Mouse (Mus musculus) hindlimb bud, embryonic 11.5 days (tissue): Measurements from ENCODE around the gene Map4k3.

Experiments used
- DNase-seq: peaks from one replicate; pipeline ENCODE4 v3.0.0-alpha.2; 2012; ENCODE audit warnings: low read depth, low spot score; ENCODE audit errors: extremely low spot score

The Map4k3 gene

DNA sequence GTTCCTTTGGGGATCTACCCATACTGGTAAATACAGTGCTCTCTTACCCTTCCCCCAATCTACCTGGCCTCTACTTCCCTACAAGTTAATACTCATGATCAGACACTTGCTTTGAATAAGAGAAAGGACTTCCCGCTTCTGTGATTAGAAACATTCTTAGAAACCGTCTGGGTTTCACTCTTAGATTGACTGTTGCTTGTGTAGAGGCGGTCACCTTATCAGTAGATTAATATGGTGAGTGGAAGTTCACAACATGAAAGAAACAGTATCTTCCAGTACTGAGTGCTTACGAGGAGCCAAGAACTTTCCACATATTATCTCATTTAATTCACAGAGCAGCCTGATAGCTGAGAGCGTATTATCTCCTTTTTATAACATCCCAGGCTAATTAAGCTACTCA is 1.5 kb upstream of the Map4k3 start:
- no peak for DNase-seq

DNA sequence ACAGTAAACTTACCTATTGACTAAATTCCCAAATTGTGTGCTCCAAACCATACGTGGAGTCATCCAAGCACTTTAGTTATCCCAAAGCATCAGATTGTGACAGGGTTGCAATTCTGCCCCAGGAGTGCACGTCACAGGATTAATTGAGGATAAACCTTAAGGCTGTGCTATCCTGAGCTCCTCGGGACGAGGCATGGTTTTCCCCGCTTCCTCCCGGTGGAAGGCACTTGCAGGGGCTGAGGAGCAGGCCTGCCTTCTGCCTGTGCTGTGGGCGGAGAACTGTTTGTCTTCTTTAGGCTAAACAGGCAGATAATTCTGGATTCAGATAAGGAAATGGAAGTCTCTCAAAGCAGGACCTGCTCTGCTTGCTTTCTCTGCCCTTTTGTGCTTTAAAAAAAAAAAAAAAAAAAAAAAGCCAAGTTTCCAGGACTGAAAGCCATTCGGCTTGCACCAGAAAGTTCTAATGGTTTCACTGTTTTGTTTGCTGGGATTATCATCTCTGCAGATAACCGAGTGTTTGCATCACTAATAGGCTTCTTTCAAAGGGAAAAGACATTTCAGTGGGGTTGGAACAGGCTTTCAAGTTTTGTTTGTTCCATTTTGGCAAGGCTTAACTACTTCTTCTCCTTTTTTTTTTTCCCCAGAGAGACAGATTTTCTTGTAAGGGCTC is 930 bp upstream of the Map4k3 start:
- no peak for DNase-seq

GRCm38 (mm10) chr17:80727341-80727951 is 839 bp downstream of the Map4k3 start:
- DNase-seq: no peak

GRCm38 (mm10) chr17:80726821-80727220 is 1.5 kb downstream of the Map4k3 start:
- DNase-seq: no peak

DNA sequence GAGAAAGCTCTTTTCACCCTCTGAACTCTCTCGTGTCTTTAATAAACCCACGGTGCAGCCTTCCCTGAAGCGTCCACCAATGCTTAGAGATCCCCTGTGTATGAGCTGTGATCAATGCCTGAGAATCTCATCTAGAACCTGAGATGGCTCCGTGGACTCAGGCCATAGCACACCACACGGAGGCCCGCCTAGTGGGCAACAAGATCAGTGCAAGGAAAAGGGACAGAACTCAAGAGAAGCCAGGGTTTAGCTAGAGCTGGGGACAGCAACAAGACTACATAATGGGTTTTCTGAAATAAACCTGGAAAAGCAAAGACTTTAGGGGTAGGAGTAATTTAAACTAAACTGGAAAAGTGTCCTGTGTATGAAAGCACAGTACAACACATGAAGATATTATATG is 5.2 kb downstream of the Map4k3 start:
- DNase-seq: no peak

DNA sequence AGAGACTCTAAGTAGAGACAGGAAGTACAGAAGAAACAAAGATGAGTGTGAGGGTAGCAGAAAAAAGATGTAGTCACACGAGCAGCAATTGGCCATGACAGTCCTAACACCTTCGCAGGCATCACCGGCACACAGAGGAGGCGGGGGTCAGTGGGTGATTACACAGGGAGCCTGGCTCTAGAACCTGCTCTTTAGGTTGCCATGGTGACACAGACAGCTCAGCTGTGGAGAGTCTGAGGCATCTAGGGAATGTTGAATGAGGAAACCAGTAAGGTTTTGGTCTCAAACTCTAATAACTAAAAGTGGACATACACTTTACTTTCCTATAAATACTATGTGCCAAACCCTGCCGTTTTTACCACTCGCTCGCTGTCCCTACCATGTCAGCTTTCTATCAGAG is 6.6 kb downstream of the Map4k3 start:
- no peak for DNase-seq

DNA sequence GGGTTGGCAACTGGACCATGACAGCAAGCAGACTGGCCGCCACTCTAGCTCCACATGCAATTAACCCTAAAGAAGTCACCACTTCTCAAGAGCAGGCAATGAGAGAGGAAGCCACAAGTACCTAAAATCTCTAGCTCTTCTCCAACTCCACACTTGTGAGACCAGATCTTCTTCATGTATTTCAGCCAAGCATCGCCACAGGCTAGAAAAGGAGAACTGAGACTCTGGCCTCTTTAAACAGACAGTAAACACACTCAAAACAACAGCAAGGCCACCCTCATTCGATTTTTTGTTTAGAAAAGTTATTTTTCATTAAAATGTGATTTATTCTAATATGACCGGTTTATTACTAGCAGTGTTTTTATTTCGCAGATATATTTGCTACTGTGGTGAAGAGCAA is 9.0 kb downstream of the Map4k3 start:
- DNase-seq: no peak

DNA sequence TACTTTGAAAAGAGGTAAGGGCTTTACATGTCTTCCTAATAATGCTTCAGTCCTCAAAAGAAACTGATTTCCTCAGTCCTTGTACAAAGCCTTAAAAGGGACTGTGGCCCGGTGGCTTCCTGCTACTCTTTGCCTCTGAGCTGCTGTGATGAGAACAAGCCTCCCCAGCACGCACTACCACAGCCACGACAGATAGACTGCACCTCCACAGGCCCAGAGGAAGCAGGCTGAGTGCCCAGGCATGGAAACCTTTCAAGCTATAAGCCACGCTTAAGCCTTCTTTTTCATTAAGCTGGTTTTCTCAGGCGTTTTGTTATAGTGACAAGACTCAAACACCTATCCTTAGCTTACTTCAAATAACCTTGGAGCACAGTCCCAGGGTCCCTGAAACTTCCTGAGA is 10.0 kb downstream of the Map4k3 start:
- DNase-seq: no peak

GRCm38 (mm10) chr17:80713588-80713987 is 14.7 kb downstream of the Map4k3 start:
- DNase-seq: no peak

DNA sequence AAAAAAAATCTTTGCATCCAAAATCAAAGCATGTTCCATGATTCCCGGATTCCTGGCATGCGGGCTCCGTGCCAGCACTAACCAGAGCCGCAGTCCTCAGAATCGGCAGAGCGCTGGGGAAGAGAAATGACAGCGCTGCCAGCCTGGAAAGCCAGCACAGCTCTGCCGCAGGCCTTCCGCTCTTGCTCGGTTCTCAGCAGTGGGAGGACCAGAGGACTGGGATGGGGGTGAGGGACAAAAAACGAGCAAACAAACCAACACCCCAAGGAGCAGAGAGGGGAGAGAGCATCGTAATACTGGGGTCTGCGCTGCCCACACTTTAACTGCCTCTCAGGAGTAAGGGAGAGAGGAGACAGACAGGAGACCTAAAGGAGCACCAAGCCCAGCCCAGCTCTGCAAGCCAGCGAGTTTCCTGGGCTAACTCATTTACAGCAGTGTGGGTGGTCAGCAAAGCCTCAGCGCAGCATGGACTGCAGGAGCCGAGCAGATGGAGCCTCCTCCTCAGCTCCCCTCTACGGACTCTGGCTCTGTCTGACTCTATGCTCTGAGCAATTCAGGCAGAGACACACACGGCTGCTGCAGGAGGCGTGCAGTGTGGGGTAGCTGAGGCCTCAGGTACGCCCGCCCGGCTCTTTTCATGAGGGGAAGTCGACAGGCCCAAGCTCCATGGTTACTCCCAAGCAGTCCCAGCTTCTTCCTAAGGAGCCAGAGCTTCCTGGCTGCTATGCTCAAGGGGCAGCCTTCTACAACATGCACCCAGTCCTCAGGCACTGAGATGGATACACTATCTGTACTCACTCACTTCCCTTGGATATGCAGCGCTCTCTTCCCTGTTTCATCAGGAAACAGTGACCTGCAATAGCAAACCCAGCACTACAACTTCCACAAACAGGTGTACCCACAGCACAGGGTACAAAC is 18.1 kb downstream of the Map4k3 start:
- DNase-seq: no peak

- DNase-seq: no peak
These were observed 19.5 kb downstream of the Map4k3 start for GRCm38 (mm10) chr17:80708803-80709202.

GRCm38 (mm10) chr17:80707176-80707575 is 21.1 kb downstream of the Map4k3 start:
- DNase-seq: no peak

- no peak for DNase-seq
These were observed 21.7 kb downstream of the Map4k3 start for GRCm38 (mm10) chr17:80706608-80707007.

- DNase-seq: no peak
These were observed 26.6 kb downstream of the Map4k3 start for GRCm38 (mm10) chr17:80701687-80702086.

DNA sequence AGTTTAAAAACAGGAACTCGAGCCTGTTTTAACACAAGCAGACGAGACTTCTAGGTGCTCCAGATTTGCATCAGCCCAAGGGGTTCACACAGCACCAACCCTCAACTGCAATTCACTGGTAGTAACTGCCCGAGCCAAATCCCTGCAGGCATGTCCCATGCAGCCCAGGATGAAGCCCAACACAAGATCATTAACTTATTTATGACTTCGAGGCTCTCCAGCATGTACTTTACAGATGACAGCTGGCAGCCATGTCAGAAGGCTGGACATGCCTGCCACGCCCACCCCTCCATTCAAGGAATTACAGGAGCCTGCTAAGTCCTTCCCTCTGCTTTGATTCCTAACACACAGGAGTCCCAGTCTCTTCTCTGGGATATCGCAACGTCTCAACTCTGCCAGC is 29.4 kb downstream of the Map4k3 start:
- no peak for DNase-seq

DNA sequence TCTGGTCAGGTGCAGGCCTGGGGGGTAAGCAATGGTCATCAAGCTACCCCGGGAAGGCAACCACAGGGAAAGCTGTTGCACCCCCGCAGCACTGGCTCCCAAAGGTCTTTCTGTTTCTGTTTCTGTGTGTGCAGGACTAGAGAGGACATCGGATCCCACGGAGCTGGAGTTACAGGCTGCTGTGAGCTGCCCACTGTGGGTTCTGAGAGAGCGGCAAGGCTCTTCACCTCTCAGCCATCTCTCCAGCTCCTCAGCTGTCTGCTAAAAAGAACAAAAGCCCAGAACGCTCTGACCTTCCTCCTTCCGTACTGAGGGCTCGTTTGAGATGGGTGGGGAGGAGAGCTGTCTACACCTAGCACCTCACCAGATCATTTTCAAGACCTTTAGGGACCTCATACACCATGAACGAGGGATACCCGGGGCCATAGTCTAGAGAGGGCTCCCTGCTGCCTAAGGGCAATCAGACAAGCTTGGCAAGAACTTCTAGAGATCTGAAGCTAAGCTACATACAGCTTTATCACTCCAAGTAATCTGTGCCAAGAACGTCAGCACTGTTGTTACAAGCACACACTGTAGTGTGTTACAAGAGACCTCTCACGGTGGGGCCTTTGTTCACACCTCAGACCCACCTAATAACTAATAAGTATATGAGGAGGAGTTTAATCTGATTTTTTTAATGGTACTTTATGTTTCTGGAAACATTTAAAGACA is 29.9 kb downstream of the Map4k3 start:
- DNase-seq: no peak

GRCm38 (mm10) chr17:80696956-80697355 is 31.3 kb downstream of the Map4k3 start:
- DNase-seq: no peak

DNA sequence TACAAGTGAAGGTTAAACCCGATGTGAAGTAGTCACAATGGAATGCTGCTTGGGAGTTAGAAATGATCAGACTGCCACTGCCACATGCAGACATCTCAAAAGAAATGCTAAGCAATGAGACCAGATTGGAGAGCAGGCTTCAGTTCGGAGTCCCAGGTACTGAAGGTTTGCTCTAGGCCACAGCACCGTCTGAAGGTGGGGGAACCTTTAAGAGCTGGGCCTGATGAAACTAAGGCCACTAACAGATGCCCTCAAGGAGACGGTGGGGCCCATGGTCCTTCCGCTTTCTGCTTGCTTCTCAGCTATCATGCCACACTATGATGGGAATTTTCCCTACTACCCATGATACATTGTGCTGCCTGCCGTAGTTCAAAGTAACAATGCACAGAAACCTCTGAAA is 32.1 kb downstream of the Map4k3 start:
- no peak for DNase-seq

DNA sequence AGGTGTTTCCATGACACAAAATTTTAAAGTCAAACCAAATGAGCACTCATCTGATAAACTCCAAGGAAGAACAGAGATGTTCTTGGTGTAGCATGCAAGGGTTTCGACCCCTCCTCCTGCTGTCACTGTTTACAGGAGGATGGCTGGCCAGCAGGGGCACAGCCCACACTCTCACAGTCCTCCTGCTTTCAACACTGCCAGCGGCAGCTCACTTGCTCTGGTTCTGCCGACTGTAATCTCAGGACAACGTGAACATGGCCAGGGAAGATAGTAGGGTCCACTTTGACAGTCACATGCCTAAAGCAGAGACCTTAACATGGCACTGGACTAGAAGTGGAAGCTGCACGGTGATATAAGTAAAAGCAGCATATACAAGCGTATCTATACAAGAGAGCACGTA is 34.6 kb downstream of the Map4k3 start:
- no peak for DNase-seq

DNA sequence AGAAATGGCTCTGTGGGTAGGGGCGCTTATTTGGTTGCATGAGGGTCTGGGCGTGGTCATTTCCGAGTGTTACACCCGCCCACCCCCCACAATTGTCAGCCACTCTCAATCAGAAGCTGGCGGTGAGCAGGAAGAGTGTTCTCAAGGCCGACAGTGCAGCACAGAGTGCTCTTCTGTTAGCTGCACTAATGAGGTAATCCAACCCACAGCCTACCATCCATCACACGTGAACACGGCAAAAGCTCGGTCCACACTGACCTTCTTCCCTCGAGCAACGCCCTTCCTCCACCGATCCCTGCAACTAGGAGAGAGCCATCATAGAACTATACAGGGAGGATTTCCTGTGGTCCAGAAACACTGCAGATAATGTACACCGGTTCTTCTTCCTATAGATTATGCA is 36.1 kb downstream of the Map4k3 start:
- no peak for DNase-seq

GRCm38 (mm10) chr17:80688701-80689100 is 39.6 kb downstream of the Map4k3 start:
- no peak for DNase-seq
